Mouse (Mus musculus) forebrain, embryonic 15.5 days (tissue): ENCODE results near the gene Zfp595. TPM values are rescaled to one million over a fixed set of nuclear protein-coding genes. Genes with fewer than 3 reads are reported as not detected.
"Not testable (repeated sequence)": the region's sequence is repeated elsewhere in the genome, so short reads cannot be mapped to it uniquely, and the experiment has no call there.

Experiments used
- ATAC-seq: fragments of 200-750 bp; cut with Nextera tagmentation; replicated peaks from 2 replicates; pipeline ENCODE4 v1.8.0; 2017; ENCODE audit warnings: mild to moderate bottlenecking, moderate TSS enrichment, moderate library complexity
- H3K27ac ChIP-seq: fragments of 300-500 bp; sonication (generic); replicated peaks from 2 replicates; pipeline ENCODE4 v1.5.1; 2015; ENCODE audit warnings: mild to moderate bottlenecking, inconsistent platforms
- H3K27me3 ChIP-seq: fragments of 300-500 bp; sonication (generic); 2 replicates; pipeline ENCODE4 v1.6.1; 2015; ENCODE audit warnings: inconsistent platforms
- H3K36me3 ChIP-seq: fragments of 300-500 bp; sonication (generic); 2 replicates; pipeline ENCODE4 v1.6.1; 2015; ENCODE audit warnings: mild to moderate bottlenecking, inconsistent platforms
- H3K4me1 ChIP-seq: fragments of 300-500 bp; sonication (generic); 2 replicates; pipeline ENCODE4 v1.6.1; 2015; ENCODE audit warnings: inconsistent platforms
- H3K4me2 ChIP-seq: fragments of 300-500 bp; sonication (generic); replicated peaks from 2 replicates; pipeline ENCODE4 v1.6.1; 2015; ENCODE audit warnings: mild to moderate bottlenecking, inconsistent platforms
- H3K4me3 ChIP-seq: fragments of 300-500 bp; sonication (generic); 2 replicates; pipeline ENCODE4 v1.5.1; 2015; ENCODE audit warnings: mild to moderate bottlenecking, inconsistent platforms
- H3K9ac ChIP-seq: fragments of 300-500 bp; sonication (generic); replicated peaks from 2 replicates; pipeline ENCODE4 v1.6.1; 2015; ENCODE audit warnings: mild to moderate bottlenecking, inconsistent platforms
- H3K9me3 ChIP-seq: fragments of 300-500 bp; sonication (generic); 2 replicates; pipeline ENCODE4 v1.6.1; 2016; ENCODE audit warnings: inconsistent platforms
- WGBS: fragments of 180-500 bp; shearing (Covaris S2); methylation state at CpG from one replicate; pipeline ENCODE4 v1.1.7; 2015; ENCODE audit warnings: mixed read lengths; 5-methylcytosine and 5-hydroxymethylcytosine counted together
- polyA plus RNA-seq: library from polyadenylated mRNA; unstranded; fragments of >200 nt; fragmentation: Nextera tagmentation; extraction: Ambion mirVana; gene quantifications from 2 replicates; pipeline ENCODE4 v1.2.1, GENCODE M21; 2015

Zfp595 gene
- polyA plus RNA-seq, 1 experiment from 2014 or later = 1.6 TPM

- Histone ChIP-seq H3K27ac (peak overlapping the region; percentile 51), H3K4me1 (peaks cover 12% of the 10 kb centered on the region), H3K9ac (peak overlapping the region; percentile 68), H3K4me3 (peak overlapping the region; percentile 80), H3K4me2 (peak overlapping the region; percentile 81)
- 48% methylated on average over 8 of the region's 9 CpGs for WGBS
- not testable (repeated sequence) for H3K27me3 ChIP-seq, H3K36me3 ChIP-seq, H3K9me3 ChIP-seq
- ATAC-seq = peak; percentile 62
Measured at GRCm38 (mm10) chr13:67269383-67270065, 62.8 kb downstream of the Zfp595 start.

- no peaks in the 10 kb centered on the region for H3K9me3 ChIP-seq
- ATAC-seq = peak; percentile 99
Measured at GRCm38 (mm10) chr13:67268568-67269369, 63.6 kb downstream of the Zfp595 start.

More at GRCm38 (mm10) chr13:67268568-67269369, 63.6 kb downstream of the Zfp595 start:
- H3K36me3 ChIP-seq = 0 out of 2 replicates have a peak, but pooled peaks cover 4% of the 10 kb centered on the region
- no peaks in the 10 kb centered on the region for H3K27me3 ChIP-seq
- H3K27ac ChIP-seq = peak overlapping the region; percentile 51
- peak overlapping the region; percentile 81 for H3K4me2 ChIP-seq
- 9% methylated on average over 18 of the region's 18 CpGs for WGBS
- peaks cover 12% of the 10 kb centered on the region for H3K4me1 ChIP-seq
- H3K4me3 ChIP-seq = peak overlapping the region; percentile 80
- H3K9ac ChIP-seq = peak overlapping the region; percentile 68

Other genes starting within 250 kb of the Zfp595 start
- gene Zfp708, start 234.6 kb downstream of the Zfp595 start, polyA plus RNA-seq = 10.7 and 11.4 TPM in 2 replicates
- gene Gm28557, start 224.0 kb downstream of the Zfp595 start, polyA plus RNA-seq = 1.1 and 1.9 TPM in 2 replicates
- gene Rslcan18, start 216.3 kb downstream of the Zfp595 start, polyA plus RNA-seq = 0.08 and 0.18 TPM in 2 replicates
- gene Zfp759, start 210.9 kb downstream of the Zfp595 start, polyA plus RNA-seq = 3.5 and 3.6 TPM in 2 replicates
- gene Rsl1, start 159.4 kb downstream of the Zfp595 start, polyA plus RNA-seq = 6.6 and 7.8 TPM in 2 replicates
- gene Zfp455, start 138.1 kb downstream of the Zfp595 start, polyA plus RNA-seq = 2.6 and 2.7 TPM in 2 replicates
- gene Zfp458, start 54.1 kb downstream of the Zfp595 start, polyA plus RNA-seq = 5.3 and 5.8 TPM in 2 replicates
- gene Zfp457, start 26.1 kb downstream of the Zfp595 start, polyA plus RNA-seq = 0.86 and 1.1 TPM in 2 replicates
- gene Gm28044, start 28.0 kb upstream of the Zfp595 start, polyA plus RNA-seq = 1.3 TPM in 1 of 2 replicates, not detected in the other
- gene Zfp953, start 28.0 kb upstream of the Zfp595 start, polyA plus RNA-seq = 0.64 and 0.72 TPM in 2 replicates
- not detected in 2 replicates for gene Gm28041, start 43.2 kb upstream of the Zfp595 start, polyA plus RNA-seq
- gene Zfp456, start 43.2 kb upstream of the Zfp595 start, polyA plus RNA-seq = 0.61 and 0.65 TPM in 2 replicates
- 4.6 and 4.7 TPM in 2 replicates for gene Zfp429, start 67.2 kb upstream of the Zfp595 start, polyA plus RNA-seq
- gene Zfp459, start 88.8 kb upstream of the Zfp595 start, polyA plus RNA-seq = 1.3 and 1.8 TPM in 2 replicates
- 7.3 and 7.5 TPM in 2 replicates for gene Zfp874a, start 119.1 kb upstream of the Zfp595 start, polyA plus RNA-seq
- gene Zfp874b, start 151.7 kb upstream of the Zfp595 start, polyA plus RNA-seq = 3.3 and 3.9 TPM in 2 replicates
- gene Zfp58, start 168.0 kb upstream of the Zfp595 start, polyA plus RNA-seq = 12.3 and 12.6 TPM in 2 replicates
- 0.59 TPM in 1 of 2 replicates, not detected in the other for gene Gm26965, start 193.6 kb upstream of the Zfp595 start, polyA plus RNA-seq
- 42.8 and 43.6 TPM in 2 replicates for gene Zfp87, start 193.6 kb upstream of the Zfp595 start, polyA plus RNA-seq
- 15.3 and 16.2 TPM in 2 replicates for gene Zfp748, start 221.3 kb upstream of the Zfp595 start, polyA plus RNA-seq